Mouse (Mus musculus) hindbrain, postnatal 0 days (tissue): ENCODE measurements around the gene Psmd2. TPM values are rescaled to one million over a fixed set of nuclear protein-coding genes. Genes with fewer than 3 reads are reported as not detected.

ENCODE experiments used
- ATAC-seq: fragments of 200-750 bp; cut with Nextera tagmentation; 2 replicates; pipeline ENCODE4 v1.8.0; 2017; ENCODE audit warnings: mild to moderate bottlenecking, moderate TSS enrichment, moderate library complexity
- DNase-seq: peaks from one replicate; pipeline ENCODE4 v3.0.0-alpha.2; 2015; ENCODE audit warnings: low spot score
- H3K27ac ChIP-seq: fragments of 300-500 bp; sonication (generic); 2 replicates; pipeline ENCODE4 v1.5.1; 2014; ENCODE audit warnings: mild to moderate bottlenecking
- H3K27me3 ChIP-seq: fragments of 300-500 bp; sonication (generic); 2 replicates; pipeline ENCODE4 v1.6.1; 2014; ENCODE audit warnings: low read length, mixed read lengths; ENCODE audit not compliant: insufficient read depth
- H3K36me3 ChIP-seq: fragments of 300-500 bp; sonication (generic); 2 replicates; pipeline ENCODE4 v1.6.1; 2014; ENCODE audit warnings: low read length, mixed read lengths; ENCODE audit not compliant: insufficient read depth
- H3K4me1 ChIP-seq: fragments of 300-500 bp; sonication (generic); 2 replicates; pipeline ENCODE4 v1.6.1; 2014; ENCODE audit warnings: antibody characterized with exemption, low read length, mixed read lengths; ENCODE audit not compliant: insufficient read depth
- H3K4me2 ChIP-seq: fragments of 300-500 bp; sonication (generic); 2 replicates; pipeline ENCODE4 v1.6.1; 2014; ENCODE audit warnings: low read depth, mild to moderate bottlenecking, low read length, moderate library complexity, mixed read lengths
- H3K4me3 ChIP-seq: fragments of 300-500 bp; sonication (generic); 2 replicates; pipeline ENCODE4 v1.5.1; 2014; ENCODE audit warnings: low read length
- H3K9ac ChIP-seq: fragments of 300-500 bp; sonication (generic); replicated peaks from 2 replicates; pipeline ENCODE4 v1.6.1; 2014; ENCODE audit warnings: mild to moderate bottlenecking, low read length, moderate library complexity, mixed read lengths
- H3K9me3 ChIP-seq: fragments of 300-500 bp; sonication (generic); 2 replicates; pipeline ENCODE4 v1.6.1; 2016; ENCODE audit warnings: low read length, mixed read lengths
- CTCF ChIP-seq: IDR thresholded peaks from 2 replicates; pipeline ENCODE4 v1.5.1; 2016; ENCODE audit warnings: antibody characterized with exemption, control low read depth, low read depth
- WGBS: fragments of 180-500 bp; shearing (Covaris S2); extraction: QIAGEN DNeasy Blood & Tissue Kit; methylation state at CpG from one replicate; pipeline ENCODE4 v1.1.7; 2014; 5-methylcytosine and 5-hydroxymethylcytosine counted together
- polyA plus RNA-seq: library from polyadenylated mRNA; unstranded; fragments of >200 nt; fragmentation: Nextera tagmentation; extraction: Ambion mirVana; gene quantifications from 2 replicates; pipeline ENCODE4 v1.2.1, GENCODE M21; 2015
- total RNA-seq: library from RNA; depleted of rRNA; stranded (reverse); fragments of >200 nt; gene quantifications from 2 replicates; pipeline ENCODE4 v1.2.3, GENCODE M21; 2014; rRNA removed

The Psmd2 gene
- total RNA-seq = 192 and 196 TPM in 2 replicates
- polyA plus RNA-seq = 308 and 314 TPM in 2 replicates

GRCm38 (mm10) chr16:20651076-20651946, at the start of gene Psmd2:
Gene Psmd2, plus strand, starts transcription at chr16:20651652.
- 2% methylated on average over 46 of the region's 46 CpGs for WGBS
- ATAC-seq = peak; percentile 97

GRCm38 (mm10) chr16:20604705-20605104, 46.7 kb upstream of the Psmd2 start:
- TF ChIP-seq CTCF = no peak
- DNase-seq (peak; percentile 33), ATAC-seq (0 out of 2 replicates have a peak, but pooled peaks have one; percentile 8)
- WGBS = 30% methylated on average over 9 of the region's 9 CpGs
- H3K4me1 ChIP-seq = no peaks in the 10 kb centered on the region
- no peak overlapping the region for H3K4me3 ChIP-seq
- H3K9ac ChIP-seq = no peak overlapping the region
- peaks cover 31% of the 10 kb centered on the region; the same call in 1 of the 2 replicates for H3K36me3 ChIP-seq
- no peaks in the 10 kb centered on the region for H3K9me3 ChIP-seq
- no peaks in the 10 kb centered on the region for H3K27me3 ChIP-seq
- no peak overlapping the region for H3K4me2 ChIP-seq
- H3K27ac ChIP-seq = no peak overlapping the region

More at GRCm38 (mm10) chr16:20651076-20651946, at the start of gene Psmd2:
- Histone ChIP-seq H3K27me3 (no peaks in the 10 kb centered on the region), H3K4me2 (peak within 1 kb of the TSS; percentile 91), H3K4me3 (peak within 1 kb of the TSS; percentile 91), H3K27ac (peak within 1 kb of the TSS; percentile 81; the same call in 1 of the 2 replicates), H3K9me3 (no peaks in the 10 kb centered on the region), H3K4me1 (0 out of 2 replicates have a peak, but pooled peaks cover 3% of the 10 kb centered on the region), H3K36me3 (peaks cover 7% of the 10 kb centered on the region), H3K9ac (peak within 1 kb of the TSS; percentile 95)
- no peak; the same call in 1 of the 2 replicates for TF ChIP-seq CTCF
- DNase-seq = peak; percentile 97

GRCm38 (mm10) chr16:20610501-20611356, 40.7 kb upstream of the Psmd2 start:
- Histone ChIP-seq H3K4me2 (peak overlapping the region; percentile 99), H3K4me3 (peak overlapping the region; percentile 72), H3K27ac (peak overlapping the region; percentile 84), H3K4me1 (peaks cover 4% of the 10 kb centered on the region), H3K9me3 (no peaks in the 10 kb centered on the region), H3K27me3 (no peaks in the 10 kb centered on the region), H3K9ac (peak overlapping the region; percentile 79), H3K36me3 (peaks cover 14% of the 10 kb centered on the region; the same call in 1 of the 2 replicates)
- no peak for TF ChIP-seq CTCF
- DNase-seq (peak; percentile 91), ATAC-seq (peak; percentile 77)
- under 1% methylated on average over 28 of the region's 28 CpGs for WGBS

DNA sequence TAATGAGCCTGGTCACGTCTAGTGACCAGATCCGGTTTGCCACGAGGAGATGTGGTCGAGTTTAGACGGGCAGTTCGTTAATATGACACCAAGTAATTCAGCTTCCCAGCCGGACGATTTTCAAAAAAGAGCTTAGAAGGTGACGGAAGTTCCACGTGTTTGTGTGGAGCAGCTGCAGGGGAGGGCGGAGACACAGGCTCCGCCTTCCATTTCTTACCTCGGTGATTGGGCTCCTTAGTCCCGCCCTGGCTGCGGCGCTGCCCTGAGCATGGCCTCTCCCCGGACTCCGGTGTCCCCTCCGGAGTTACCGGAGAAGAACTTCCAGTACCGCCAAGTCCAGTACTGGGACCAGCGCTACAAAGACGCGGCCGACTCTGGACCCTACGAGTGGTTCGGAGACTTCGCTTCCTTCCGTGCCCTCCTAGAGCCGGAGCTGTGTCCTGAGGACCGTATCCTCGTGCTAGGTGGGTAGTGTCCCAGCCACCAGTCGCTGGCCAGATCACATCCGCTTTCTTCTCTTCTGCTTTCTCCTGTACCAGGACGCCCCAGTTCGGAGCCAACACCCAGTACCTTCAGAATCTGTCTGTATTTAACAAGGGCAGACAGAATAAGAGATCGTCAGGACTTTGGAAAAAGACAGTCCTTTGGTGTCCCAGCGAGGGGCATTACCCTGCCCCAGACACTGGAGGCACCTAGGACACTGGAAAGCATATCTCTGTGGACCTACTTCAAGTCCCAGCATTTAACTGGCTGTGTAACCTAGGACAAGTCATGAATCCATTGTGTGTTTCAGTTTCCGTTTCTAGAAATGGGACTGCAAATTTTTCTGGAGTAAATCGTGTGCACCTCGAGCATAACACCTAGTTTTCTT, 39.9 kb upstream of the Psmd2 start, which contains the start of the genes Eef1akmt4, Gm49333 and Alg3:
Eef1akmt4 (plus strand) TSS at position 237 of the 871 bp plus-strand sequence.
Gm49333 (plus strand) TSS at position 254 of the 871 bp plus-strand sequence.
Alg3 (minus strand) TSS at position 379 of the 871 bp plus-strand sequence.
- Histone ChIP-seq H3K4me2 (peak within 1 kb of the TSS; percentile 99), H3K9ac (peak within 1 kb of the TSS; percentile 79), H3K36me3 (peaks cover 5% of the 10 kb centered on the region; the same call in 1 of the 2 replicates), H3K9me3 (no peaks in the 10 kb centered on the region), H3K27ac (peak within 1 kb of the TSS; percentile 84), H3K4me1 (peaks cover 4% of the 10 kb centered on the region), H3K4me3 (peak within 1 kb of the TSS; percentile 72), H3K27me3 (no peaks in the 10 kb centered on the region)
- TF ChIP-seq CTCF = no peak; the same call in 1 of the 2 replicates
- ATAC-seq (peak; percentile 95), DNase-seq (peak; percentile 95)
- WGBS = 2% methylated on average over 41 of the region's 41 CpGs

GRCm38 (mm10) chr16:20619541-20620398, 31.7 kb upstream of the Psmd2 start:
- Histone ChIP-seq H3K36me3 (no peaks in the 10 kb centered on the region), H3K27ac (peak overlapping the region; percentile 94), H3K9ac (peak overlapping the region; percentile 70), H3K4me2 (peak overlapping the region; percentile 88), H3K4me3 (peak overlapping the region; percentile 84), H3K4me1 (peaks cover 8% of the 10 kb centered on the region; the same call in 1 of the 2 replicates), H3K27me3 (no peaks in the 10 kb centered on the region), H3K9me3 (no peaks in the 10 kb centered on the region)
- DNase-seq (peak; percentile 56), ATAC-seq (peak; percentile 21)
- WGBS = 1% methylated on average over 61 of the region's 83 CpGs
- TF ChIP-seq CTCF = no peak
